Mouse (Mus musculus) embryo, embryonic 9.5 days (tissue): ENCODE measurements around the gene Keap1.
"Not testable (repeated sequence)": the region's sequence is repeated elsewhere in the genome, so short reads cannot be mapped to it uniquely, and the experiment has no call there.

Source experiments
- DNase-seq: peaks from one replicate; pipeline ENCODE4 v3.0.0-alpha.2; 2017; ENCODE audit errors: extremely low spot score

The Keap1 gene

DNA sequence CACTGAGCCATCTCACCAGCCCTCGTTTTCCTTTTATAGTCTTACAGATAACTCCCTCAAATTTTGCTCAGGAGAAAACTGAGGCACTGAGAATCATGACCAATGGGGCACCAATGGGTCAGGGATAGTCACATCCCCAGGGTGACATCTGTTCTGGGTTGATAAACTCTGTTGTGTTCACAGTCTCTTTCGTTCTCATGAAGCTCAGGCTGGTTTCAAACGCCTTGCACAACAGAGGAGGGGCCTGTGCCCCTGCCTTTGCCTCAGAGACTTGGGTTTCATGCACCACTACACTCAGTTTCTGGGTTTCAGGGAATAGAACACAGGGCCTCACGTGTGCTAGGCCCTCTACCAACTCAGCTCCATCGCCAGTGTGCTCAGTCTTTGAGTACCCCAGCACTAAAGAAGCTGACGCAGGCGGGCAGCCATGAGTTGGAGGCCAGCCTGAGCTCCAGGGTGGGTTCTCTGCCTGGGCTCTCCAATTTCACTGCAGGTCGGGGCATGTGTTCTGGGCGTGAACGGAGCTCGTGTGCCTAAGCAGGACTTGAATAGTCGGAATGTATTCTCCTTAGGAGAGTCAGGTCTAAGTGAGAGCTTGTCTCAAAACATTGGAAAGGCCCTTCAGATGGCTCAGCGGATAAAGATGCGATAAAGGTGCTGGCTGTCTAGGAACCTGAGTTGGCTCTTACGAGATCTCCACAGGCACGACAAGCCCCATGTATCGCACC, 25.3 kb upstream of the Keap1 start:
- no peak for DNase-seq

DNA sequence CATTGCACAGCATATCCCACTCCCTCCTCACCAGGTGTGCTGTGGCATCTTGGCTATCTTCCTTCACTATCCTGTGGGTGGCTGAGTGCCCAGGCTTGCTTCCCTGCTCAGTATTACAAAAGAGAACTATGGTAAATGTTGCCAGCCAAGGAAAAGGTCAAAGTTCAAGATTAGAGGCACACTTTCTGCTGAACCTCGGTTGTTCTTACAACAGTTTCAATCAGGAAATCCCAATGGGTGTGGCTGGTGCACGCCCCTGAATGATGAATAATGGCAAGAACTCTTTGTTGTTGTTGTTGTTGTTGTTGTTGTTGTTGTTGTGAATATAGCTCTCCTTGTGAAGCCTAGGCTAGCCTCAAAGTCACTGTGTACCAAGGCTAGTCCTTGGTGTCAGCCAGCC, 22.7 kb upstream of the Keap1 start:
- no peak for DNase-seq

DNA sequence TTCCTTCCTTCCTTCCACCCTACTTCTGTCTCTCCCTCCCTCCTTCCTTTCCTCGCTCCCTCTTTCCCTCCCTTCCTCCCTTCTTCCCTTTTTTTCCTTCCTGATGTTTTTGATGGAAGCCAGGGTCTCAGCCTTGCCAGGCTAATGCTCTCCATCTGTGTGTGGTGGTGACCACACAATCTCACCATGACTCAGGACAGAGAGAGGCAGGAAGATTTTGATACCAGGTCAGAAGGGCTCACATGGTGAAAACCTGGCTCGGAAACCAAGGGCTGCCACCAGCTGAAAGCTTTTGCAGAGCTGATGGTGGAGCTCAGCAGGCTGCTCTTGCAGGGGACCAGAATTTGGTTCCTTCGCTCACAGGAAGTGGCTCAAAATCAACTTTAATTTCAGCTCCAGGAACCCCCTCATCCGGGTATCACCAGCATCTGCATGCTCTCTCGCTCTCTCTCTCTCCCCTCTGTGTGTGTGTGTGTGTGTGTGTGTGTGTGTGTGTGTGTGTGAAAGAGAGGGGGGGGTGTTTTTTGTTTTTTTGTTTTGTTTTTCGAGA, 21.4 kb upstream of the Keap1 start:
- no peak for DNase-seq

DNA sequence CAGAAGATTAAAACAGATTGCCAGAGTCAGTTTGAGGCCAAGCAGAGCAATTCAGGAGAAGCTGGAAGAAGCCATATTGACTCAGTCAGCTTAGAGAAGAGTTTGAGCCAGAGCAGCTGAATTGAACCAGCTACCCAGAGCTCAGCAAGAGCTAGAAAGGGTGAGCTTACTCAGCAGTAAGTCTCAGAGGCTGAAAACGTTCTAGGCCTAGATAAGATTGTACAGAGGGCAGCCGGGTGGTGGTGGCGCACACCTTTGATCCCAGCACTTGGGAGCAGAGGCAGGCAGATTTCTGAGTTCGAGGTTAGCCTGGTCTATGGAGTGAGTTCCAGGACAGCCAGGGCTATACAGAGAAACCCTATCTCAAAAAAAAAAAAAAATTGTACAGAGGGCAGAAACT, 17.2 kb upstream of the Keap1 start:
- DNase-seq: not testable (repeated sequence)

DNA sequence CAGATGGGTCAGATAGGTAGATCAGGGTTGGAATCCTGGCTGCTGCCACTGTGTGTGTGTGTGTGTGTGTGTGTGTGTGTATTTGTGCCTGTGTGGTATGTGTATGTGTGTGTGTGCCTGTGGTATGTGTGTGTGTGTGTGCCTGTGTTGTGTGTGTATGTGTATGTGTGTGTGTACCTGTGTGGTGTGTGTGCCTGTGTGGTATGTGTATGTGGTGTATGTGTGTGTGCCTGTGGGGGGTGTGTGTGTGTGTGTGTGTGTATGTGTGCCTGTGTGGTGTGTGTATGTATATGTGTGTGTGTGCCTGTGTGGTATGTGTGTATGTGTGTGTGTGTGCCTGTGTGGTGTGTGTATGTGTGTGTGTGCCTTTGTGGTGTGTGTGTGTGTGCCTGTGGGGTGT, 15.5 kb upstream of the Keap1 start:
- no peak for DNase-seq

DNA sequence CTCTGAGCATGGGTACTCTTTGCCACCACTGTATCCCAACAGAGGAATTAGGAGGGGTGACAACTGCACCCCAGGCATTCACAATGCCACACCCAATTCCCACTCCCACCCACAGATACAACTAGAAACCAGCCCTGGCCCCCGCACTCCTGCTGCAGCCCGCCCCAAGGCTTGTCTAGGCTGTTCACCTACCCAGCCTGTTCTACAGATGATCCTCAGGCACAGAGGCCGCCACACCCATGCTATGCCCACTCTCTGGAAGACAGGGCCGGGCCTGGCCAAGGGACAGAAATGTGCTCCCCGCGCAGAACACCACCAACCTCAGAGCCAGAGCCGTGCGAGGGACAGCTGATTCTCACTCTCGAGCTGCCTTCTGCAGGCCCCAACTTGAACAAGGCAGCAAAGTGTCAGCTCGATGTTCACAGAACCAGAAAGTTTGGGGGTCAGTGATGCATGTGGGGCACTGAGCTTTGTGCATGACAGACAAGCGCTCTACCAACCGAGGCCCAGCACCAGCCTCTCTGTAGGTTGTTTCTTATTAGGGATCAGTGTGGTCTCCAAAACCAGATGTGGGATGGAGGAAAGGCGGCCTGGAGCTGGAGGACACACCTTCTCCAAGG, 12.1 kb upstream of the Keap1 start:
- no peak for DNase-seq

DNA sequence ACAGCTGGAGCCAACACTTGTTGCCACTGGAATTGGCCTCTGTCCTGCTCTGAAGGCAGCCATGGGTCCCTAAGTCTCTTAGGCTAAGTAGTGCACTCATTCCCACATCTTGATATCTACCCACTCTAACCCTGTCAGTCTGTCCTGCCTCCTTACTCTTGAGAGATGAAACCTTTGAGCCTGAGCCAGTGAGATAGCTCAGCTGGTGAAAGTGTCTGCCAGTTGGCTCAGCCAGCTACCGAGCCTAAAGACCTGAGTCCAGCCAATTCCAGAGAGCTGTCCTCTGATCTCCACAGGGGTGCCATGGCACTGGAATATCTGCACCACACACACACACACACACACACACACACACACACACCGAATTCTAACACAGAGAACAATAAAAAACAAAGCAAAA, 11.3 kb upstream of the Keap1 start:
- no peak for DNase-seq

DNA sequence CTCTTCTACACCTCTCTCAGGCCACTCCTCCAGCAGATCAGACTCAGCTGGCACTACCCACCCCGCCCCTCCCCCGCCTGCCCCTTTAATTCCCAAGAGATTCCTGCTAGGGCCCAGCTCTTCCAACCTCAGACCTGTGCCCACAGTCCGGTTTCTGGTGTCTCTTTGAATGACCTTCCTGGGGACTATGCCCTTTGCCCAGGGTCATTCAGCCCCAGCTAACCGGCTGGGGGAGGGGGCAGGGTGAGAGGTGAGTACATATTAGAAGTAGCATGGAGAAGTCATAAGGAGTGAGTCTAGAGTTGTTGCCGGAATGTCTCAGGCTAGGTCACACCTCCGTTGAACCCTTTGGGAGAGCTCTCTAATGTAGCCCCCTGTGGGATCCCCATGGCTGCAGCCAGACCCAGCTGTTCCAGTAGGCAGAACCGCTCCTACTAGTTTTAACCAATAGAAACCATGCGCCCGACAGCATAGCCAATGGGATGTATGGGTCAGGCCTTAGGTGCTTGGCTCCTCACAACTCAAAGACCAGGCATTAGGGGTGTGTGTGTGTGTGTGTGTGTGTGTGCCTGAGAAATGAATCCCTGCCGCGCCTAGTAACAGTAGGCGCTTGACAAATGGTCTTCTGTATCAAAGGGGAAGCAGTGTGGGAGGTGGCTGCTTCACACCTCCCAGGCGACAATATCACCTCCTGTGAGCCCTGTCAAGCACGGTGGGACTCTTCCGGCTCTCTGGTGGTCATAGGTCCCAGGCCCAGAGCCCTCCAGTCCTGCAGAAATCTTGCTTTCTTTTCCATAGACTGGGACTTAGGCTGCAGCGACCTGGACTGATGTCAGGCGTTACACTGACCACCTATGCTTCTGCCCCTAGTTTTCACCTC, 10.7 kb upstream of the Keap1 start:
- no peak for DNase-seq

DNA sequence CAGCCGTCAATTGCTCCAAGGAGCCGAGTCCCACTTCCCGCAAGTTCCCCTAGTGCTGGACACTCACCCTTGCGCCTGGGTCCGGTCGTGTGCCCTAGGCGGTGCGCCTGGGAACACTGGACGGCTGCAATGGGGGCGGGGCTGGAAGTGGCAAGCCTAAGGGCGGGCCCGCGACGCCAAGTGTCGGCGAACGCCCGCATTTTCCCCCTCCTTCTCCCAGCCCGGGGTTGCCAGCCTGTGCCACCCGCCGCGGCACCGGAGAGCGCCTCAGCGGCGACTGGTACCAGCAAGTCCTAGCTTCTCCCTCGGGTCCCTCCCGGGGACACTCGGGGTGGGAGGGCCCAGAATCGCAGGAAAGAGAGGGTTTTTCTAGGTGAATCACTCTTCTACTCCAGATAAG, 9.2 kb upstream of the Keap1 start, which contains the start of gene S1pr5:
TSS of gene S1pr5 (minus strand) at position 118 of the 400 bp plus-strand sequence.
- DNase-seq: no peak

DNA sequence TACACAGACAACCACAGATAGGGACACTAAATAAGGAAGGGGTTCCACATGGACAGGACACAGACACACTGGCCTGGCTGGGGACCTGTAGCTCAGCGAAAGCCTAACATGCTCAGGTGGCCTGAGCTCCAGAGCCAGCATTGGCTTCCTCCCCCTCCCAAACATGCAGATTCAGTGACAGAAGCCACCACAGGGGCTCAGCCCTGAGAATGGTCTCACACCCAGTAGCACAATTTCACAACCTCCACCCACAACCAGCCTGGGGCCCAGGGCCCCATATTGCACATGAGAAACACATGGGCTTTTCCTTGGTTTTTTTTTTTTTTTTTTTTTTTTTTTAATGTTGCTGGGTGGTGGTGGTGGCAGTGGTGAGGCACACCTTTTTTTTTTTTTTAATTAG, 7.2 kb upstream of the Keap1 start:
- no peak for DNase-seq

DNA sequence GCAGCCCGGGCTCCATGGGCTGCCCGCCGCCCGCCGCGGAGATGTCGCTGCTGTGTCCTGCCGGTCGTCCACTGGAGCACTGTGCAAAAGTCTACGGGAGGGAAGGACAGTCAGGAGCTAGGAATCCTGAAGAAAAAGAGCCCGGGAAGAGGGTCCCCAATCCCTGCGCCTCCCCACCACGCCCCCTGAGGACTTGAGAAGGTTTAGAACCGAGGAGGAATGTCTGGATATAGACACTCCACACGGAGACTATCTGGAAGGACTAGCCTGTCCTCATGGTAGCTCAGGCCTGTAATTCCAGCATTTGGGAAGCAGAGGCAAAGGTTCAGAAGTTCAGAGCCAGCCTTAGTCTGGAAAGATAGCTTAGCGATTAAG, 5.9 kb upstream of the Keap1 start:
- DNase-seq: no peak

DNA sequence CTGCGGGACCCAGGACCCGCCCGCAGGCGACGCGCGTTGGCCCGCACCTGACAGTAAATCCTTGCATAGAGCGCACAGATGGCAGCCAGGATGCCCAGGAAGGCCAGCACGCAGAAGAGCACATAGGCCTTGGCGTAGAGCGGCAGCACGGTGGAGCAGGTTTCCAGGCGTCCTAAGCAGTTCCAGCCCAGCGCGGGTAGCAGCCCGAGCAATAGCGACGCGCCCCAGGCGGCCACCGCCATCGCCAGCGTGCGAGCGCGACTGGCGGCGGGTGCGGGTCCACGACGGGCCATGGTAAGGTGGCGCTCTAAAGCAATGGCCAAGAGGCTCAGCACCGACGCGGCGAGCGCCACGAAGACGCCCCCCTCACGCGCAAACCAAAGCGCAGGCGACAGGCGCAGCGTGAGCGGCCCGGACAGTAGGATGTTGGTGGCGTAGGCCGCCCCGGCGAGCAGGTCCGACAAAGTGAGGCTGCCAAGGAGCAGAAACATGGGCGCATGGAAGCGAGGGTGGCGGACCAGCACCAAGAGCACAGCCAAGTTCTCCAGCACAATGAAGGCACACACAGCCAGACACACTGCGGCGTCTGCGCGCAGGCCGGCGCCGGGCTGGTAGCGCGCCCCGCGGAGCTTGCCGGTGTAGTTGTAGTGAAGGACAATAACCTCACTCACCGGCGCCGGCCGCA, 5.4 kb upstream of the Keap1 start:
- DNase-seq: peak; percentile 53

DNA sequence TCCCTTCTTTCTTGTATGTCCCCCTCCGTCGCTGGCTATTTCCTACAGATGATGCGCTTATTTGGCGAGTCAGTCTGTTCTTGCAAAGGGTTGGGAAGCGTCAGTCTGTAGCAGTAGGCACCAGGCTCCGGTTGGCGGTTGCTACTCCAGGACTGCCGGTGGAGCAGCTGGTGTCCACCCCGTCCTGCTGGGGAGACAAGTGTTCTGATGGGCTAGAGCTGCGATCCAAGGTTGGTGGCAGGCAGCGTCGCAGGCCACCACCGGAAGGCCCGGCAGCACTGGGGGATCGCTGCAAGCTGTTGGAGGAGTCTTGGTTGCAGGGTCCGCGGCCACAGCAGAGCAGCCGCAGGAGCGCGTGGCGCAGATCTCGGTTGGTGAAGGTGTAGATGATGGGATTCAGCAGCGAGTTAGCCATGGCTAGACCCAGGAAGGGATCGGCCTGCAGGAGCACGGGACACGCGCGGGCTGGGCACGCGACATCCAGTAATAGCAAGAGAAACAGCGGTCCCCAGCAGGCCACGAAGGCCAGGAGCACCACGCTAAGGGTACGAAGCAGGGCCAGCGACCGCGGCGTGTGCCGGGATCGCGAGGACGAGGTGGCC, 4.8 kb upstream of the Keap1 start:
- no peak for DNase-seq

DNA sequence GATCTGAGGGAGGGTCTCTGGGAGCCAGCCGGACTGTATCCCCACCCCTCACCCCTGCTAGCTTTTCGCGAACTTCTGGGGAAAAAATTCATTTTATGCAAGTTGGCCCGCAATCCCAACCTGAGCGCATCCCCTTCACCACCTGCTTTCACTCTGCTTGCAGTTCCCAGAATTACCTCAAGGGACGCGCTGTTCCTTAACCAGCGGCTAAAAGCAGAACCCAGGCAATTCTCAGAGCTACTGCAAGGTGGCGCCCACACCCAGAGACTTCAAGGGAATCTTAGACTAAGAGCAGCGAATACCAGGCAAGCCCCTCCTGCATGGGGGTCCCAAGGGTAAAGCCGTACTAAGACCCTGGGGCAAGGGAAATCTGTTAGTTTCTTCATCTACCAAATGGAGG, 2.2 kb upstream of the Keap1 start:
- DNase-seq: peak; percentile 88

DNA sequence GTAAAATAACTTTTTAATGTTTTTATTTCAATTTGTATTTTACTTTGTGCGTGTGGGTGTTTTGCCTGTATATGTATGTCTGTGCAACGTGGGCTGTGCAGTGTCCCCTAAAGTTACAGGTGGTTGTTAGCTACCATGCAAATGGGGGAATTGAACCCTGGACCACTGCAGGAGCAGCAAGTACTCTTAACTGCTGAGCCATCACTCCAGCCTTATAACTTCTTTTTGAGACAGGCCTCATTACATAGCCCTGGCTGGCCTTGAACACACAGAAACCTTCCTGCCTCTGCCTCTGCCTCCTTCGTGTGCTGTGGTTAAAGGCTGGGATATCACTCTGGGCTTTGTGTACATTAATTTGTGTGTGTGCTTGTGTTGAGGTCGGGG, 296 bp upstream of the Keap1 start:
- DNase-seq: no peak

DNA sequence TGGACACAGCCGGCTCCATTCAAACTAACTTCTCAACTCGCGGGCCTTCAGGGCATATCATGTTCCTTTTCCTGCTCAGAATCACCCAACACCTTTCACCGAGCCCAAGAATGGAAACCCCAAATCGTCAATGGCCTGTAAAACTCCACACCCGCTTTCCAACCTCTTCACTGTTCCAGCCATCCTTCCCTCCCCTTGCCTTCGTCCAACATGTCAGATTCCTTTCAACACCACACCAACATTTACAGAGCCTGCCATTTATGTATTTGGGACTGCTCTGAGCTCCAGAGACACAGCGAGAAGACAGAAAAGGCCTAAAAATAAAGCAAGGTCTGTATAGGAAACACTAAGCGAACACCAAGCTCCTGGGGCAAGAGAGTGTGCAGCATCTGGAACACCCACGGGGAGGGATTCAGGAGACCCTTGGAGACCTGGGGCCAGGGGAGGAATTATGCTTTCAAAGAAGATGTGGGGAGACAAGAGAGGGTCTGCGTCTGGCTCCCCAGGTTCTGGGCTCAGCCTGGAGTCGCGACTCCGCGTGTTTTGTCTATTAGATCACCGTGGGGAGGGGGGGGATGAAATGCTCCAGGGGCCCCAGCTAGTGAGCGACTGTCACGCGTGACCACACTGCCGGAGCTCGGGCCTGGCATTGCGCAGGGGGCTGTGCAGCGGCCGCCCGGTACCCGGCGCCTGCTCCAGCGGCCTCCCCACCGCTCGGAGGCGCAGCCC, 993 bp downstream of the Keap1 start:
- DNase-seq: peak; percentile 46

DNA sequence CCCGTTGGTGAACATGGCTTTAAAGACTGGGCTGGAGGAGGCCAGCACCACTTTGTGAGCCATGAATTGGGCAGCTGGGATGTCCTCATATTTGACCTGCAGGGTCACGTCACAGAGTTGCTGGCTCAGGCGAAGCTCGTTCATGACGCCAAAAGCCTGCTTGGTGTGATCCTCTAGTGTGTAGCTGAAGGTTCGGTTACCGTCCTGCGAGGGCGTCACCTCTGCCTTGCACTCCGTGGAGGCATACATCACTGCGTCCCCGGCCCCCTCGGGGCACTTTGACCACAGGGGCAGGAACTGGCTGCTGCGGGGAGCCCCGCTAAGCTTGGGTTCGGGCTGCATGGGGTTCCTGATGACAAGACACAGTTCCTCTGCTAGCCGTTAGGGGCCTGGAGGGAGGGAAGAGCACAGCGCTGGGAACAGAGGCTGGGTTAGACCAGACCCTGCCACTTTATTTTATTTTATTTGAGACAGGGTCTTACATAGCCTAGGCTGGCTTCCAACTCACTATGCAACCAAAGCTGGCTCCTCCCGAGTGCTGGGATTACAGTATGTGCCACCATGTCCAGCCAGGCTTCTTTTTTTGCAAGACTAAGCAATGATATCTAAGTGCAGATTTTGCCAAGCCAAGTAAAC, 1.7 kb downstream of the Keap1 start:
- DNase-seq: peak; percentile 56

DNA sequence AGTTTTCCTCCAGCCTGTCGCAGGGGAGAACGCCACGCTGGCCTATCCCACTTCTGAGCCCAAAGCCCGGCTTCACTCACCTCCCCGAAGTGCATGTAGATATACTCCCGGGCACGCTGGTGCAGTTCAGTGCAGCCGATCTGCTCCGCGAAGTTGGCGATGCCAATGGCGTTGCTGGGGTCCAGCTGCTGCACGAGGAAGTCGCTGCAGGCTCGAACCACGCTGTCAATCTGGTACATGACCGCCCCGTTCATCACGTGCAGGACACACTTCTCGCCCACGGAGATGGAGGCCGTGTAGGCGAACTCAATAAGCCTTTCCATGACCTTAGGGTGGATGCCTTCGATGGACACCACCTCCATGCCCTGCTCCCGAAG, 2.2 kb downstream of the Keap1 start:
- no peak for DNase-seq

DNA sequence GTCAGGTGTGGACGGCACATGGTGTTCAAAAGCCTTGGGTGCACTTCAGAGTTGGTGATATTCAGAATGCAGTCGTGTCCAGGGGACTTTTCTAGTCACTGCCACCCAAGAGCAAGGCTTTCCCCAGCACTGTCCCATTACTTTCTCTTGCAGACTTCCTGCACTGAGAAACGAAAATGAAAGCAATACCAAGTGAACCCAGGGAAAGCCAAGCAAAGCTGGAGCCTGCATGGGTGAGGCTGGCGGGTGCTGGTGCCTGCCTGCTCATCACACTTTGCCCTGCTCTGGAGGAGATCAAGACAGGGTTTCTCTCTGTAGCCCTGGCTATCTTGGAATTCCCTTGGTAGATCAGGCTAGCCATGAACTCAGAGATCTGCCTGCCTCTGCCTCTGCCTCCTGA, 3.8 kb downstream of the Keap1 start:
- no peak for DNase-seq

DNA sequence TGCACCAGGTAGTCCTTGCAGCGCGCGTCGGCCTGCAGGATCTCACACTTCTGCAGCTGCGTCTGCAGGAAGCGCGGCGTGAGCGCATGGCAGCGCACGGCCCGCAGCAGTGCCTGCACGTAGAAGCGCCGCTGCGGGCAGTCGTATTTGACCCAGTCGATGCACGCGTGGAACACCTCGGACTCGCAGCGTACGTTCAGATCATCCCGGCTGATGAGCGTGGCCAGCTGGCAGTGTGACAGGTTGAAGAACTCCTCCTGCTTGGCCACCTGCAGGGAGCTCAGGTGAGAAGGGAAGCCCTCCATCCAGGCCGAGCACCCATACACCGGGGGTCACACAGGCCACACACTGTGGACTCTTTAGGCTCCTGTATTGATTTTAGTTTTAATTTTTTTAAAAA, 5.4 kb downstream of the Keap1 start:
- no peak for DNase-seq
